Mouse (Mus musculus): ENCODE measurements around the gene Rap1gds1.

Rap1gds1 gene

GRCm38 (mm10) chr3:138880999-138881724, 193.8 kb downstream of the Rap1gds1 start:
- DNase-seq (ENCODE audit: low read depth, low spot score) = no peak

GRCm38 (mm10) chr3:138877741-138878140, 197.3 kb downstream of the Rap1gds1 start:
- DNase-seq (ENCODE audit: low read depth, low spot score) = no peak

GRCm38 (mm10) chr3:138876931-138877361, 198.1 kb downstream of the Rap1gds1 start:
- no peak for DNase-seq (ENCODE audit: low read depth, low spot score)

DNA sequence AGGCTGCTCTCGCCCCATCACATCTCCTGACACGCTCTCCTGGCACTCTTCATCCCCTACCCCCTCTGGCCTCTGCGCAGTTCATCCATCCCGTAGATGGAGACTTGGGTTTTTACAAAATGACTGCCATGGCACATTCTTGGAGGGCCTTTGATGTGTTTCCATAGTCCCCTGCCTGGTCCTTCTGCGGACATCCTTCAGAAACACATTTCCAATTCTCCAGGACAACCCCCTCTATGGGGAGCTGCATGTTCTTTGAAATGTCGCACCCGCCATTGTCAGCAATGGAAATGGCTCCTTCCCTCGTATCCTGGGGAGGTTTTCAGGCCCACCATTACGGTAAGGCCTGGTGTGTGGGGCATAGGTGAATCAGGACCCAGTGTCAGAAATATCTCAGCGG, 198.6 kb downstream of the Rap1gds1 start:
- no peak for DNase-seq (ENCODE audit: low read depth, low spot score)

- DNase-seq (ENCODE audit: low read depth, low spot score) = no peak
Observed at GRCm38 (mm10) chr3:138875936-138876335, 199.1 kb downstream of the Rap1gds1 start.
